Mouse (Mus musculus): Measurements from ENCODE around the gene Lzts3. TPM values are rescaled to one million over a fixed set of nuclear protein-coding genes. Genes with fewer than 3 reads are reported as not detected.
A peak's percentile ranks its signal among the peaks of the same experiment; 100 is the strongest.

Lzts3 gene
- polyA plus RNA-seq, 1 experiment from 2014 or later, result 10.5 TPM

- Histone ChIP-seq H3K9ac (peak overlapping the region; percentile 66; the same call in 1 of the 2 replicates), H3K36me3 (peaks cover 16% of the 10 kb centered on the region), H3K4me1 (replicated peaks) (peaks cover 30% of the 10 kb centered on the region), H3K4me3 (peak overlapping the region; percentile 31; the same call in 1 of the 2 replicates), H3K27me3 (peaks cover 57% of the 10 kb centered on the region), H3K9me3 (no peaks in the 10 kb centered on the region), H3K27ac (no peak overlapping the region), H3K4me2 (peak overlapping the region; percentile 55)
- WGBS, result 19% methylated on average over 14 of the region's 14 CpGs
- ATAC-seq (ENCODE audit: low FRiP score), result peak; percentile 34; the same call in 1 of the 2 replicates
Measured at GRCm38 (mm10) chr2:130634006-130634738, 8.4 kb downstream of the Lzts3 start.

- WGBS, result 51% methylated on average over 5 of the region's 5 CpGs
- no peak overlapping the region for H3K4me2 ChIP-seq
- no peak overlapping the region for H3K9ac ChIP-seq
- H3K9me3 ChIP-seq, result no peaks in the 10 kb centered on the region
- no peak for ATAC-seq (ENCODE audit: low FRiP score)
- H3K4me3 ChIP-seq, result no peak overlapping the region
- peaks cover 38% of the 10 kb centered on the region for H3K4me1 ChIP-seq (replicated peaks)
- H3K27me3 ChIP-seq, result peaks cover 47% of the 10 kb centered on the region
- no peak overlapping the region for H3K27ac ChIP-seq
- H3K36me3 ChIP-seq, result peaks cover 16% of the 10 kb centered on the region
Measured at GRCm38 (mm10) chr2:130632887-130633675, 9.5 kb downstream of the Lzts3 start.

- WGBS, result 52% methylated on average over 1 of the region's 1 CpGs
- H3K27me3 ChIP-seq, result peaks cover 40% of the 10 kb centered on the region
- H3K27ac ChIP-seq, result no peak overlapping the region
Measured at GRCm38 (mm10) chr2:130632416-130632815, 10.2 kb downstream of the Lzts3 start.

DNA sequence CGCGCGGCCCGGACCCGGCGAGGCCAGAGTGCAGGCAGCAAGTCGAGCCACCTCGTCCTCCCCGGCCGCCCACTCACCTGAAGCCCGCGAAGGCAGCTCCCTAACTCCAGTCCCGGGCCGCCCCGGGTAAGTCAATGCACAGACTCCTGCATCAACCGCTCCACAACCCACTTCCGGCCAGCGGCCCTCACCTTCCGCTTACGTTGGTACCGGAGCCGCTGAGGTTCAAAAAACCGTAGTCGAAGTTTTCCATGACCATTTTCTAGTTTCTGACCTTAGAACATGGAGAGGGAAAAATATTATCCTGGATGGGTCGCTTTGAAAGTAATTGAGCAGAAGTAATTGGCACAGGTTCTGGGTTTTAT is 12.8 kb downstream of the Lzts3 start, which contains the start of the genes Fastkd5 and Ubox5:
Gene Fastkd5 (minus strand): TSS at position 189 of the 365 bp plus-strand sequence.
Gene Ubox5 (minus strand): TSS at position 200 of the 365 bp plus-strand sequence.
- H3K4me2 ChIP-seq, result peak within 1 kb of the TSS; percentile 87
- under 1% methylated on average over 25 of the region's 25 CpGs for WGBS
- peak; percentile 86 for ATAC-seq (ENCODE audit: low FRiP score)

More at GRCm38 (mm10) chr2:130632416-130632815, 10.2 kb downstream of the Lzts3 start:
- Histone ChIP-seq H3K4me3 (no peak overlapping the region), H3K4me1 (replicated peaks) (peaks cover 38% of the 10 kb centered on the region), H3K9me3 (no peaks in the 10 kb centered on the region), H3K36me3 (peaks cover 20% of the 10 kb centered on the region), H3K4me2 (no peak overlapping the region), H3K9ac (no peak overlapping the region)
- no peak for ATAC-seq (ENCODE audit: low FRiP score)

DNA sequence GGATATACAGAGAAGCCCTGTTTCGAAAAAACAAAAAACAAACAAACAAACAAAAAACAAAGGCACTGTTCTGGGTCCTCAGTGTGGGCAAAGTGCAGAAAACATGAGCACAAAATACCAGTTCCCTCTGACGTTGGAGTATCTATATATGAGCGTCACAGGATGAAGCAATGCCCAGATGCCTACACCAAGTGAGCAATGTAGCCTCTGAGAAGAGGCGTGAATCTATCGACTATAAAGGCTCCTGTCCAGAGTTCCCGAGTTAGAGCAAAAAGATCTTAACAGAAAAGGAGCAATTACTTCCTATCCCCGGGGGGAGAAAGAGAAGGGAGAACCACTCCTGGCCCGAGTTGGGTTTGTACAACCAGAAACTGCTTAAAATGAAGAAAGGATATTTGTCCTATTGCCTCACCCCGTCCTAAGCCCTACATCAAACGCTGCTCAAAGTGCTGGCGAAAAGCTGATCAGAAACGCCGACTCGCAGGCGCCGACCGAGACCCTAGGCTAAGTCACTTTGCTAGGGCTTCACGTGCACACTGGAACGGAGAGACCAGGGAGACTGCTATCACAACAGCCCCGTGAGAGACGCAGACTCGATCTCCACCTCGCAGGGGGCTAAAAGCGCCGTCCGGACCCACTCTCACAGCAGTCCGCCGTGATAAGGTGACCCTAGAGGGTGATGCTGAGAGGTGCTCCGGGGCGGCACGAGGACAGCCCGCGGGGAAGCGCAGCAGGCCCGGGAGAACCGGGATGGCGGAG is 13.3 kb downstream of the Lzts3 start:
- Histone ChIP-seq H3K27ac (peak overlapping the region; percentile 82), H3K27me3 (peaks cover 8% of the 10 kb centered on the region), H3K4me1 (replicated peaks) (peaks cover 16% of the 10 kb centered on the region), H3K9me3 (no peaks in the 10 kb centered on the region), H3K36me3 (peaks cover 21% of the 10 kb centered on the region), H3K9ac (peak overlapping the region; percentile 93), H3K4me2 (peak overlapping the region; percentile 87), H3K4me3 (peak overlapping the region; percentile 90)
- peak; percentile 67 for ATAC-seq (ENCODE audit: low FRiP score)
- 3% methylated on average over 37 of the region's 37 CpGs for WGBS

More for the DNA sequence above, 12.8 kb downstream of the Lzts3 start, which contains the start of the genes Fastkd5 and Ubox5:
- peak within 1 kb of the TSS; percentile 90 for H3K4me3 ChIP-seq
- H3K4me1 ChIP-seq (replicated peaks), result peaks cover 22% of the 10 kb centered on the region
- no peaks in the 10 kb centered on the region for H3K9me3 ChIP-seq
- peak within 1 kb of the TSS; percentile 93 for H3K9ac ChIP-seq
- peaks cover 14% of the 10 kb centered on the region for H3K27me3 ChIP-seq
- peaks cover 25% of the 10 kb centered on the region for H3K36me3 ChIP-seq
- H3K27ac ChIP-seq, result peak within 1 kb of the TSS; percentile 82

DNA sequence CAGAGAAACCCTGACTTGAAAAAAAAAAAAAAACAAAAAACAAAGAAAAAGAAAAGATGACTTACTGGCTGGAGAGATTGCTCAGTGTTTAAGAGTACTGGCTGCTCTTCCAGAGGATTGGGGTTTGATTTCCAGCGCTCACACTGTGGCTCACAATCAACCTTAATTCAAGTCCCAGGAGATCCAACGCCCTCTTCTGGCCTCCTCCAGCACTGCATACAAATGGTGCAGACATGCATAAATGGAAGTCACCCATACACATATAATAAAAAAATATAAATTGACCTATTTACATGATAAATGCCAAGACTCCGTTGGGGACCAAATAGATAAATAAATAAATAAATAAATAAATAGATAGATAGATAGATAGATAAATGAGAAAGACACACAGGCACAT is 14.2 kb downstream of the Lzts3 start:
- Histone ChIP-seq H3K4me3 (peak overlapping the region; percentile 90), H3K9ac (no peak overlapping the region), H3K36me3 (peaks cover 23% of the 10 kb centered on the region), H3K27me3 (peaks cover under 1% of the 10 kb centered on the region), H3K9me3 (no peaks in the 10 kb centered on the region), H3K27ac (no peak overlapping the region), H3K4me2 (peak overlapping the region; percentile 87), H3K4me1 (replicated peaks) (peaks cover 8% of the 10 kb centered on the region)
- ATAC-seq (ENCODE audit: low FRiP score), result no peak
- 64% methylated on average over 3 of the region's 3 CpGs for WGBS

DNA sequence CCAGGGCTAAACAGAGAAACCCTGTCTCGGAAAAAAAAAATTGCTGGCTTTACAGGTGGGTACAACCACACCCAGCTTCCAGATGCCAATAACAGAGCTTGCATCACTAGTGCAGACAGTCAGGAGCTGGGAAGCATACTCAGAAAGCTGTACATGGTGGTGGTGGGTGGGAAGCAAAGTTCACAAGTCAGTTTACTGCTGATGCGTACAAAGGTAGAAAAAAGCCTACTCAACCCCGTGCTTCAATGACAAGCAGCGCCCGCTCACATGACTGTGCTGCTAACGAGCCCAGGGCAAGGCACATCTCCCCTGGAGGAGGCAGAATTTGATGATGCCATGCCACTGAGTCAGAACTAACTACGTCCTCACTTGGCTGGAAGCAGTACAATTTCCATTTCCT is 23.6 kb downstream of the Lzts3 start:
- no peak overlapping the region for H3K4me2 ChIP-seq
- no peak overlapping the region for H3K27ac ChIP-seq
- WGBS, result 97% methylated on average over 7 of the region's 7 CpGs
- H3K36me3 ChIP-seq, result peaks cover 52% of the 10 kb centered on the region
- H3K27me3 ChIP-seq, result no peaks in the 10 kb centered on the region
- H3K4me1 ChIP-seq (replicated peaks), result no peaks in the 10 kb centered on the region
- H3K9me3 ChIP-seq, result no peaks in the 10 kb centered on the region
- no peak for ATAC-seq (ENCODE audit: low FRiP score)
- no peak overlapping the region for H3K9ac ChIP-seq
- H3K4me3 ChIP-seq, result no peak overlapping the region

- Histone ChIP-seq H3K4me1 (replicated peaks) (no peaks in the 10 kb centered on the region), H3K36me3 (peaks cover 45% of the 10 kb centered on the region), H3K4me3 (no peak overlapping the region), H3K4me2 (no peak overlapping the region), H3K27ac (no peak overlapping the region), H3K9me3 (no peaks in the 10 kb centered on the region), H3K27me3 (no peaks in the 10 kb centered on the region), H3K9ac (no peak overlapping the region)
- no peak for ATAC-seq (ENCODE audit: low FRiP score)
- 70% methylated on average over 3 of the region's 3 CpGs for WGBS
Measured at GRCm38 (mm10) chr2:130613091-130613490, 29.5 kb downstream of the Lzts3 start.

DNA sequence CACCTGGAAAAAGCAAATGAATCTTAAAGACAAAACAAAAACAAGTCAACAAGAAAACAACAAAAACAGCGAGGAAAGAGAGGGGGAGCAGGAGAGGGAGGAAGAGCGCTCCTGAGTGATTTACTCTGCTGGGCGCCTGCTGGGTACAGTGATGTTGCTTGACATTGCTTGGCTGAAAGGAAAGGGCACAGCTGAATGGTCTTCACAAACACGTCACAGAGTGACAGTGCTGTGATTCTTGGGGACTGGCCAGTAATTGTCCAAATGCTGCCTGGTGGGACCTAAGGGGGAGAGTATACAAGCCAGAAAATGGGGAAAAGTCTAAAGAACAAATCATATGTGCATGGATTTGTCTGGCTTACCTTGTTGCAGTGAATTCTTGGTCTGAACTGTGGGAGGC is 40.4 kb downstream of the Lzts3 start:
- peaks cover 64% of the 10 kb centered on the region for H3K36me3 ChIP-seq
- WGBS, result 87% methylated on average over 4 of the region's 4 CpGs
- no peaks in the 10 kb centered on the region for H3K27me3 ChIP-seq
- no peaks in the 10 kb centered on the region for H3K4me1 ChIP-seq (replicated peaks)
- H3K27ac ChIP-seq, result no peak overlapping the region
- H3K4me2 ChIP-seq, result no peak overlapping the region
- H3K4me3 ChIP-seq, result no peak overlapping the region
- no peaks in the 10 kb centered on the region for H3K9me3 ChIP-seq
- ATAC-seq (ENCODE audit: low FRiP score), result no peak
- no peak overlapping the region for H3K9ac ChIP-seq

DNA sequence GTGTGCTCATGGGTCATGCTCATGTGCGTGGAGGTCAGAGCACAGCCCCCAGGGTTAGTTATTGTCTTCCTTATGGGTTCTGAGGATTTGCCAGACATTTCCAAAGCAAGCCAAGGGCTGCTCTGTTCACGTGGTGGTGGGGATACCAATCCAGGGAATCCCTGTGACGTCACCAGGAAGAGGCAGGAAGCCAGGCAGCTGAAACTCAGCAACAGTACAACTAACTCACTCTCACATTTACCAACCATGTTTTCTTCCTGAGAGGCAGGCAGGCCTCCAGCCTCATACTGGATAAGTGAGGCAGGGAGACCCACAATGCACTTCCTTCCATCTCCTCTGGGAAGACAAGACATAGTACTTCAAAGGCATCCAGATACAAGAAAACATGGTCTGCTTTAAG is 44.2 kb downstream of the Lzts3 start:
- Histone ChIP-seq H3K4me1 (replicated peaks) (no peaks in the 10 kb centered on the region), H3K27ac (no peak overlapping the region), H3K27me3 (no peaks in the 10 kb centered on the region), H3K4me3 (no peak overlapping the region), H3K9me3 (no peaks in the 10 kb centered on the region), H3K36me3 (peaks cover 84% of the 10 kb centered on the region), H3K4me2 (no peak overlapping the region), H3K9ac (no peak overlapping the region)
- ATAC-seq (ENCODE audit: low FRiP score), result no peak
- 79% methylated on average over 3 of the region's 3 CpGs for WGBS

DNA sequence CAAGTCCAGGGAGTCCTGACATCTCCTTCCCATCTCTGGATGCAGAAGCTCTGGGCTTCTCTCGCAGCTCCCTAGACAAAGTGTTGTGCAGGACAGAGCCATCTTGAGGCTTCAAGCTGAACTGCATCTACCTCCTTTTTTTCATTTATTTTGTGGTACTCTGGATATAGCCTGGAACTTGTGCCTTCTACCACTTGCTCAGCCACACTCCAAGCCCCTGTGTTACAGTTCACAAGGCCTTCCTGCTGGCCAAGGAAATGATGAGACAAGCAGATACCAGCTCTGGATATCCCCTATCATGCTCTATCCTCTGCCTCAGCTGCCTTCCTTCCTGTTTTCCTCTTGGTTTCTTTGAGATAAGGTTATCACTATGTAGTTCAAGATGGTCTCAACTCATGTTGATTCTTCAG is 45.0 kb downstream of the Lzts3 start:
- Histone ChIP-seq H3K27ac (no peak overlapping the region), H3K4me3 (no peak overlapping the region), H3K36me3 (peaks cover 80% of the 10 kb centered on the region), H3K9ac (no peak overlapping the region), H3K9me3 (no peaks in the 10 kb centered on the region), H3K4me1 (replicated peaks) (no peaks in the 10 kb centered on the region), H3K27me3 (no peaks in the 10 kb centered on the region), H3K4me2 (no peak overlapping the region)
- WGBS, result 8% methylated on average over 1 of the region's 1 CpGs
- ATAC-seq (ENCODE audit: low FRiP score), result no peak

DNA sequence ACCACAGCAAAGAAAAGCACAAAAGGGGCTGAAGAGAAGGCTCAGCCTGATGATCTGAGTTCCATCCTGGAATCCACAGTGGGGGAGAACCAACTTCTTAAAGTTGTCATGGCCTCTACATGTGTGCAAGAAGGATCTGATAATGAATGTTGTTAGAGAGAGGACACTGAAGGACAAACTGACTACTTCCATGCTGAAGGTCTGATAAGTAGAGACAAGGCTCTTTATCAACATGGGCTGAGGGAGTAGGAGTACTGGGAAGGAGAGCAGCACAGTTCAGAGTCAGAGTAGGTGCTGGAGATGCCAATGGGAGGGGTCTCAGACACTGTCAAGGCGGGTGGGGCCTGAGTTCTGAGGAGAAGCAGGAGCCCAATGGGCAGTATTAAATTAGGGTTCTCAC is 47.0 kb downstream of the Lzts3 start:
- Histone ChIP-seq H3K9me3 (no peaks in the 10 kb centered on the region), H3K36me3 (peaks cover 76% of the 10 kb centered on the region), H3K4me2 (no peak overlapping the region), H3K4me1 (replicated peaks) (no peaks in the 10 kb centered on the region), H3K27me3 (no peaks in the 10 kb centered on the region), H3K4me3 (no peak overlapping the region), H3K9ac (no peak overlapping the region), H3K27ac (no peak overlapping the region)
- no peak for ATAC-seq (ENCODE audit: low FRiP score)
- 96% methylated on average over 1 of the region's 1 CpGs for WGBS
